Mouse (Mus musculus): Measurements from ENCODE around the gene Tacc2. TPM values are rescaled to one million over a fixed set of nuclear protein-coding genes. Genes with fewer than 3 reads are reported as not detected.

Gene Tacc2
- total and polyA plus RNA-seq, 3 experiments: 3.5 to 21.5 TPM; not detected in 1

DNA sequence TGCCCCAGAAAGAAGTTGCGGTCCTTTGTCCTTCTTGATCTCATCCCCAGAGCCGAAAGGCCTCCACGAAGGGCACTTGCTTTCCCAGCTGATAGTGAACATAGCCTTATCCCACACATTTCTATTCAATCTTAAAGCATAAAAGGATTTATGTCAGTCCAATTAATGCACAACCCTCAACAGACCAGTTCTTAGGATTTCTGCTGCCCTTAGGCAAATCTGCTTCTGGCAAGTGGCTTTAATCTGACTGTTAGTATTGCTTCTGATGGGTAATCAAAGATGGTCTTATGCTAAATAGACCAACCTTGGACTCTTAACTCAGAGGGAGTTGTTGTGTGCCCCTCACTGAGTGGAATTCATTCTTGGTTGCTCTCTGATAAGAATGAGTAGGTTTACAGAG, 40.4 kb downstream of the Tacc2 start:
- Histone ChIP-seq H3K9ac (ENCODE audit: control insufficient read depth, low read depth, low read length, poor library complexity, severe bottlenecking) (no peak overlapping the region), H3K4me3 (ENCODE audit: control insufficient read depth in 1 of 2, insufficient read depth in 1 of 2, low read depth in 2 of 2, low read length in 2 of 2) (no peak overlapping the region), H3K27ac (ENCODE audit: control insufficient read depth, low read depth, low read length) (no peak overlapping the region), H3K79me2 (ENCODE audit: control insufficient read depth, insufficient read depth, low read length, poor library complexity) (no peaks in the 10 kb centered on the region), H3K4me1 (ENCODE audit: control insufficient read depth in 1 of 2, insufficient read depth in 2 of 2, low read length in 2 of 2) (no peaks in the 10 kb centered on the region), H3K36me3 (ENCODE audit: control insufficient read depth in 1 of 2, insufficient read depth in 2 of 2, low read length in 2 of 2) (no peaks in the 10 kb centered on the region), H3K9me3 (replicated peaks; ENCODE audit: insufficient read depth, low read length) (no peaks in the 10 kb centered on the region), H3K27me3 (ENCODE audit: control insufficient read depth in 1 of 2, insufficient read depth in 2 of 2, low read length in 2 of 2) (peaks cover 0 to 7% of the 10 kb centered on the region in 2 experiments; a peak in 3 of 4 replicates)
- TF ChIP-seq MYB (IDR thresholded peaks at IDR 0.05; ENCODE audit: low read depth, low read length): no peak
- TF ChIP-seq RAD21 (IDR thresholded peaks at IDR 0.05; ENCODE audit: low read depth, low read length): no peak
- no peak for TF ChIP-seq GATA1 (IDR thresholded peaks at IDR 0.05; ENCODE audit: low read depth, low read length)
- TF ChIP-seq TBP (IDR thresholded peaks at IDR 0.05; ENCODE audit: low read depth, low read length): no peak
- TF ChIP-seq MYC (IDR thresholded peaks at IDR 0.05; ENCODE audit: low read depth, low read length): no peak
- no peak for TF ChIP-seq USF1 (IDR thresholded peaks at IDR 0.05; ENCODE audit: low read depth, low read length)
- no peak for TF ChIP-seq ZNF384 (IDR thresholded peaks at IDR 0.05; ENCODE audit: low read depth, low read length)
- no peak for TF ChIP-seq MAX (IDR thresholded peaks at IDR 0.05; ENCODE audit: low read length)
- TF ChIP-seq MEF2A (IDR thresholded peaks at IDR 0.05; ENCODE audit: extremely low read depth, insufficient replicate concordance, low read depth, low read length, poor library complexity, severe bottlenecking): no peak
- no peak for TF ChIP-seq SIN3A (IDR thresholded peaks at IDR 0.05; ENCODE audit: low read length)
- TF ChIP-seq MAZ (IDR thresholded peaks at IDR 0.05; ENCODE audit: low read depth, low read length): no peak
- DNase-seq (ENCODE audit: low read depth, low spot score): no peak

- Histone ChIP-seq H3K9me3 (replicated peaks; ENCODE audit: insufficient read depth, low read length) (no peaks in the 10 kb centered on the region), H3K36me3 (ENCODE audit: control insufficient read depth in 1 of 2, insufficient read depth in 2 of 2, low read length in 2 of 2) (no peaks in the 10 kb centered on the region), H3K4me1 (ENCODE audit: control insufficient read depth in 1 of 2, insufficient read depth in 2 of 2, low read length in 2 of 2) (peaks cover 0 to 2% of the 10 kb centered on the region in 2 experiments; a peak in 1 of 4 replicates), H3K27me3 (ENCODE audit: control insufficient read depth in 1 of 2, insufficient read depth in 2 of 2, low read length in 2 of 2) (peaks cover 0 to 5% of the 10 kb centered on the region in 2 experiments; a peak in 3 of 4 replicates), H3K4me3 (ENCODE audit: control insufficient read depth in 1 of 2, insufficient read depth in 1 of 2, low read depth in 2 of 2, low read length in 2 of 2) (no peak overlapping the region), H3K9ac (ENCODE audit: control insufficient read depth, low read depth, low read length, poor library complexity, severe bottlenecking) (no peak overlapping the region), H3K27ac (ENCODE audit: control insufficient read depth, low read depth, low read length) (no peak overlapping the region), H3K79me2 (ENCODE audit: control insufficient read depth, insufficient read depth, low read length, poor library complexity) (no peaks in the 10 kb centered on the region)
- DNase-seq (ENCODE audit: low read depth, low spot score): no peak
- no peak for TF ChIP-seq CHD2 (IDR thresholded peaks at IDR 0.05; ENCODE audit: low read length)
- no peak for TF ChIP-seq POLR2A (IDR thresholded peaks at IDR 0.05; ENCODE audit: control insufficient read depth in 1 of 2, insufficient read depth in 1 of 2, low read depth in 1 of 2, low read length in 2 of 2, poor library complexity in 1 of 2)
- TF ChIP-seq RCOR1 (IDR thresholded peaks at IDR 0.05; ENCODE audit: low read depth, low read length): no peak
- no peak for TF ChIP-seq KAT2A (conservative IDR thresholded peaks at IDR 0.05; ENCODE audit: low read depth, low read length)
- no peak for TF ChIP-seq TBP (IDR thresholded peaks at IDR 0.05; ENCODE audit: low read depth, low read length)
- no peak for TF ChIP-seq ZKSCAN1 (IDR thresholded peaks at IDR 0.05; ENCODE audit: low read depth, low read length)
- no peak for TF ChIP-seq USF1 (IDR thresholded peaks at IDR 0.05; ENCODE audit: low read depth, low read length)
- no peak for TF ChIP-seq MXI1 (IDR thresholded peaks at IDR 0.05; ENCODE audit: low read depth, low read length)
- no peak for TF ChIP-seq CTCF (IDR thresholded peaks at IDR 0.05 in 2 of 3, conservative IDR thresholded peaks at IDR 0.05 in 1 of 3; ENCODE audit: control insufficient read depth in 1 of 3, insufficient read depth in 1 of 3, low read depth in 2 of 3, low read length in 3 of 3, poor library complexity in 1 of 3, severe bottlenecking in 1 of 3)
- no peak for TF ChIP-seq JUND (IDR thresholded peaks at IDR 0.05; ENCODE audit: low read depth, low read length)
- TF ChIP-seq USF2 (IDR thresholded peaks at IDR 0.05; ENCODE audit: borderline replicate concordance in 1 of 2, insufficient read depth in 1 of 2, low read depth in 1 of 2, low read length in 2 of 2): no peak
Observed at GRCm38 (mm10) chr7:130621068-130621467, 43.8 kb downstream of the Tacc2 start.
